Mouse (Mus musculus): ENCODE data around the gene Osbpl10. TPM values are rescaled to one million over a fixed set of nuclear protein-coding genes. Genes with fewer than 3 reads are reported as not detected.
"Not testable (repeated sequence)": the region's sequence is repeated elsewhere in the genome, so short reads cannot be mapped to it uniquely, and the experiment has no call there.

The Osbpl10 gene
- polyA plus RNA-seq, 1 experiment: 7.0 TPM

- H3K4me3 ChIP-seq (ENCODE audit: insufficient read depth, low read depth, low read length): no peak overlapping the region
- TF ChIP-seq POLR2A (IDR thresholded peaks at IDR 0.05; ENCODE audit: low read depth, low read length) (no peak), CTCF (conservative IDR thresholded peaks at IDR 0.05; ENCODE audit: insufficient read depth, insufficient read length, low read depth, low read length) (no peak)
- no peak for DNase-seq
- H3K27ac ChIP-seq (ENCODE audit: insufficient read depth, low read depth, low read length): no peak overlapping the region
- H3K4me1 ChIP-seq (ENCODE audit: control insufficient read depth, insufficient read depth, low read length): no peaks in the 10 kb centered on the region
- WGBS: 69% methylated on average over 5 of the region's 5 CpGs
- H3K36me3 ChIP-seq (ENCODE audit: control insufficient read depth, insufficient read depth, low read length): no peaks in the 10 kb centered on the region; the same call in 1 of the 2 replicates
- H3K27me3 ChIP-seq (replicated peaks; ENCODE audit: control insufficient read depth, insufficient read depth, low read length): no peaks in the 10 kb centered on the region
These were observed 283.5 kb downstream of the Osbpl10 start for GRCm38 (mm10) chr9:115261896-115262295.

- 78% methylated on average over 3 of the region's 3 CpGs for WGBS
- H3K27me3 ChIP-seq (replicated peaks; ENCODE audit: control insufficient read depth, insufficient read depth, low read length): no peaks in the 10 kb centered on the region
- H3K36me3 ChIP-seq (ENCODE audit: control insufficient read depth, insufficient read depth, low read length): peaks cover 1% of the 10 kb centered on the region; the same call in 1 of the 2 replicates
- no peak overlapping the region for H3K4me3 ChIP-seq (ENCODE audit: insufficient read depth, low read depth, low read length)
- H3K4me1 ChIP-seq (ENCODE audit: control insufficient read depth, insufficient read depth, low read length): no peaks in the 10 kb centered on the region
- DNase-seq: no peak
- TF ChIP-seq POLR2A (IDR thresholded peaks at IDR 0.05; ENCODE audit: low read depth, low read length) (no peak), CTCF (conservative IDR thresholded peaks at IDR 0.05; ENCODE audit: insufficient read depth, insufficient read length, low read depth, low read length) (no peak)
- H3K27ac ChIP-seq (ENCODE audit: insufficient read depth, low read depth, low read length): no peak overlapping the region
These were observed 293.2 kb downstream of the Osbpl10 start for GRCm38 (mm10) chr9:115271556-115271955.

- peak; percentile 46 for DNase-seq
- not testable (repeated sequence) for H3K27me3 ChIP-seq (replicated peaks; ENCODE audit: control insufficient read depth, insufficient read depth, low read length); H3K36me3 ChIP-seq (ENCODE audit: control insufficient read depth, insufficient read depth, low read length); H3K4me3 ChIP-seq (ENCODE audit: insufficient read depth, low read depth, low read length); H3K4me1 ChIP-seq (ENCODE audit: control insufficient read depth, insufficient read depth, low read length); H3K27ac ChIP-seq (ENCODE audit: insufficient read depth, low read depth, low read length)
- WGBS: 88% methylated on average over 5 of the region's 5 CpGs
These were observed 294.1 kb downstream of the Osbpl10 start for GRCm38 (mm10) chr9:115272451-115272850.

- Histone ChIP-seq H3K4me1 (ENCODE audit: control insufficient read depth, insufficient read depth, low read length) (no peaks in the 10 kb centered on the region), H3K36me3 (ENCODE audit: control insufficient read depth, insufficient read depth, low read length) (peaks cover 3% of the 10 kb centered on the region; the same call in 1 of the 2 replicates), H3K4me3 (ENCODE audit: insufficient read depth, low read depth, low read length) (no peak overlapping the region), H3K27ac (ENCODE audit: insufficient read depth, low read depth, low read length) (no peak overlapping the region), H3K27me3 (replicated peaks; ENCODE audit: control insufficient read depth, insufficient read depth, low read length) (no peaks in the 10 kb centered on the region)
- TF ChIP-seq POLR2A (IDR thresholded peaks at IDR 0.05; ENCODE audit: low read depth, low read length): no peak
- no peak for DNase-seq
- WGBS: 96% methylated on average over 7 of the region's 7 CpGs
These were observed 294.8 kb downstream of the Osbpl10 start for GRCm38 (mm10) chr9:115273095-115273649.

GRCm38 (mm10) chr9:115274806-115275205 lies 296.4 kb downstream of the Osbpl10 start:
- 68% methylated on average over 6 of the region's 6 CpGs for WGBS
- Histone ChIP-seq H3K36me3 (ENCODE audit: control insufficient read depth, insufficient read depth, low read length) (peaks cover 3% of the 10 kb centered on the region; the same call in 1 of the 2 replicates), H3K27ac (ENCODE audit: insufficient read depth, low read depth, low read length) (no peak overlapping the region), H3K4me1 (ENCODE audit: control insufficient read depth, insufficient read depth, low read length) (0 out of 2 replicates have a peak, but pooled peaks cover 5% of the 10 kb centered on the region), H3K4me3 (ENCODE audit: insufficient read depth, low read depth, low read length) (no peak overlapping the region), H3K27me3 (replicated peaks; ENCODE audit: control insufficient read depth, insufficient read depth, low read length) (no peaks in the 10 kb centered on the region)
- no peak for DNase-seq
- no peak for TF ChIP-seq POLR2A (IDR thresholded peaks at IDR 0.05; ENCODE audit: low read depth, low read length)
- TF ChIP-seq CTCF (conservative IDR thresholded peaks at IDR 0.05; ENCODE audit: insufficient read depth, insufficient read length, low read depth, low read length): no peak

- Histone ChIP-seq H3K4me3 (ENCODE audit: insufficient read depth, low read depth, low read length) (no peak overlapping the region), H3K4me1 (ENCODE audit: control insufficient read depth, insufficient read depth, low read length) (peaks cover 8% of the 10 kb centered on the region; the same call in 1 of the 2 replicates), H3K27ac (ENCODE audit: insufficient read depth, low read depth, low read length) (0 out of 2 replicates have a peak overlapping the region, but pooled peaks have one; percentile 12), H3K27me3 (replicated peaks; ENCODE audit: control insufficient read depth, insufficient read depth, low read length) (no peaks in the 10 kb centered on the region), H3K36me3 (ENCODE audit: control insufficient read depth, insufficient read depth, low read length) (peaks cover 3% of the 10 kb centered on the region; the same call in 1 of the 2 replicates)
- TF ChIP-seq POLR2A (IDR thresholded peaks at IDR 0.05; ENCODE audit: low read depth, low read length) (no peak), CTCF (conservative IDR thresholded peaks at IDR 0.05; ENCODE audit: insufficient read depth, insufficient read length, low read depth, low read length) (no peak)
- 64% methylated on average over 1 of the region's 1 CpGs for WGBS
- DNase-seq: peak; percentile 65
These were observed 300.3 kb downstream of the Osbpl10 start for GRCm38 (mm10) chr9:115278641-115279040.

Other genes starting within 250 kb of the Osbpl10 start
- gene Cmtm6, start 247.5 kb upstream of the Osbpl10 start, polyA plus RNA-seq (2012; rRNA removed): 68.7 and 70.5 TPM in 2 replicates
- gene Cmtm7, start 196.7 kb upstream of the Osbpl10 start, polyA plus RNA-seq (2012; rRNA removed): 58.2 and 61.0 TPM in 2 replicates
- gene Cmtm8, start 134.4 kb upstream of the Osbpl10 start, polyA plus RNA-seq (2012; rRNA removed): 30.5 and 38.1 TPM in 2 replicates
- gene Gpd1l, start 44.6 kb upstream of the Osbpl10 start, polyA plus RNA-seq (2012; rRNA removed): 28.2 and 31.3 TPM in 2 replicates
- 24.4 and 49.4 TPM in 2 replicates for gene Rps27rt, start 4.2 kb downstream of the Osbpl10 start, polyA plus RNA-seq (2012; rRNA removed)